Mouse (Mus musculus) intestine, embryonic 14.5 days (tissue): ENCODE data around the gene Cyp8b1. TPM values are rescaled to one million over a fixed set of nuclear protein-coding genes. Genes with fewer than 3 reads are reported as not detected.

Experiments used
- ATAC-seq: fragments of 200-750 bp; cut with Nextera tagmentation; replicated peaks from 2 replicates; pipeline ENCODE4 v1.8.0; 2017; ENCODE audit warnings: low read depth, moderate number of reproducible peaks, moderate TSS enrichment, moderate library complexity; ENCODE audit not compliant: low FRiP score, low TSS enrichment
- DNase-seq: peaks from one replicate; pipeline ENCODE4 v3.0.0-alpha.2; 2018; ENCODE audit warnings: low spot score
- H3K27ac ChIP-seq: fragments of 300-500 bp; sonication (generic); 2 replicates; pipeline ENCODE4 v1.5.1; 2014; ENCODE audit warnings: low read depth, mild to moderate bottlenecking, control low read depth
- H3K27me3 ChIP-seq: fragments of 300-500 bp; sonication (generic); replicated peaks from 2 replicates; pipeline ENCODE4 v1.6.1; 2014; ENCODE audit warnings: low read length, control low read depth; ENCODE audit not compliant: control insufficient read depth, insufficient read depth
- H3K36me3 ChIP-seq: fragments of 300-500 bp; sonication (generic); 2 replicates; pipeline ENCODE4 v1.6.1; 2014; ENCODE audit warnings: low read length, control low read depth; ENCODE audit not compliant: control insufficient read depth, insufficient read depth
- H3K4me1 ChIP-seq: fragments of 300-500 bp; sonication (generic); replicated peaks from 2 replicates; pipeline ENCODE4 v1.6.1; 2014; ENCODE audit warnings: low read length, control low read depth, mixed read lengths; ENCODE audit not compliant: control insufficient read depth, insufficient read depth
- H3K4me2 ChIP-seq: fragments of 300-500 bp; sonication (generic); 2 replicates; pipeline ENCODE4 v1.6.1; 2014; ENCODE audit warnings: low read length
- H3K4me3 ChIP-seq: fragments of 300-500 bp; sonication (generic); 2 replicates; pipeline ENCODE4 v1.5.1; 2014; ENCODE audit warnings: low read depth, low read length, control low read depth, mixed read lengths
- H3K9ac ChIP-seq: fragments of 300-500 bp; sonication (generic); 2 replicates; pipeline ENCODE4 v1.6.1; 2014; ENCODE audit warnings: mild to moderate bottlenecking, low read length
- H3K9me3 ChIP-seq: fragments of 300-500 bp; sonication (generic); 2 replicates; pipeline ENCODE4 v1.6.1; 2016; ENCODE audit warnings: low read length, control low read depth; ENCODE audit not compliant: control insufficient read depth
- WGBS: fragments of 180-500 bp; shearing (Covaris S2); extraction: QIAGEN DNeasy Blood & Tissue Kit; methylation state at CpG from one replicate; pipeline ENCODE4 v1.1.7; 2014; 5-methylcytosine and 5-hydroxymethylcytosine counted together
- polyA plus RNA-seq: library from polyadenylated mRNA; unstranded; fragments of >200 nt; fragmentation: Nextera tagmentation; extraction: Ambion mirVana; gene quantifications from 2 replicates; pipeline ENCODE4 v1.2.1, GENCODE M21; 2014

Cyp8b1 gene
- polyA plus RNA-seq, 1 experiment from 2014 or later, result not detected

DNA sequence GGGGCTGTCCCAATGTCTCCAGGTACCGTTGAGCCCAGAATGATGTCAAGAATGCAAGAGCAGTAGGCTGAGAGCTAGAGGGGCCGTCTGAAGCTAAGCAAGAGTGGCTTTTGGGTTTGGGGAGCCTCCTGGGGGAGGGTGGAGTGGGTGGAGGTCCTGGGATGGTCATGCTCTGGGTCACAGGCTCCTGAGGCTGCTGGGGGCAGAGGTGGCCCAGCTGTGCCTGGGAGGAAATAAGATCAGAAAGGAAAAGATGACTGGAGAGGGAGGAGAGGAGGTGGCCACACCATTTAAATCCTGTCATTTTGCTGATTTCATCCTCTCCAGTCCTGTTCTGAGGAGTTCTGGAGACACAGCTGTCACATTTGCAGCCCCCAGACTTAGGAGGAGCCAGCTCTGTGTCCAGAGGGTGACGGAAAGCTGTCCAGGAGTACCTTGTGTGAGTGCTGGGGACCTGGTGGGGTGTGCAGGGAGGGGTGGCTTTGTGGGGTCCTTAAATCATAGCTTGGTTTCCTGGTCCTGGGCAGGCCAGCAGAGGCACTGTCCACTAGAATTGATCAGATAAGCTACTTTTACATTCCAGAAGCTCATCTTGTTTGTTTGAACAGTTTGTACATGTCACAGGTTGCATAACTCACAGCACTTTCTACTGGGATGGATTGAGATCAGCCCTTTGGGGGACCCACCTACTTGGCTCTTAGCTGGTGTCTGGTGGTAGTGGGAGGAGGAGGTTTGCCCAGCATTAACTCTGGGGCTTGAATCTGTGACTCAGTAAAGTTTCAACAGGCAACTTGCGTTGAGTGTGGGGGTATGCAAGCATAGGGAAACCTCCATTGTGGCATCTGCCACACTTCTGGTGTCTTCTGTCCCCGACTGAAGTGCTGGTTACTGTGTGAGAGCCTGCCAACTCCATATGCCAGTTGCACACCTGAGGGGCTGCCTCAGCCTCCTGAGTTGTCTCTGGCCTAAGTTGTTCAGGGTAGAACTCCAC, 14.1 kb downstream of the Cyp8b1 start:
- Histone ChIP-seq H3K4me3 (no peak overlapping the region), H3K9me3 (no peaks in the 10 kb centered on the region), H3K27ac (no peak overlapping the region), H3K36me3 (no peaks in the 10 kb centered on the region), H3K27me3 (no peaks in the 10 kb centered on the region), H3K9ac (no peak overlapping the region), H3K4me2 (no peak overlapping the region), H3K4me1 (no peaks in the 10 kb centered on the region)
- DNase-seq, result no peak
- WGBS, result 60% methylated on average over 5 of the region's 5 CpGs
- ATAC-seq, result no peak

DNA sequence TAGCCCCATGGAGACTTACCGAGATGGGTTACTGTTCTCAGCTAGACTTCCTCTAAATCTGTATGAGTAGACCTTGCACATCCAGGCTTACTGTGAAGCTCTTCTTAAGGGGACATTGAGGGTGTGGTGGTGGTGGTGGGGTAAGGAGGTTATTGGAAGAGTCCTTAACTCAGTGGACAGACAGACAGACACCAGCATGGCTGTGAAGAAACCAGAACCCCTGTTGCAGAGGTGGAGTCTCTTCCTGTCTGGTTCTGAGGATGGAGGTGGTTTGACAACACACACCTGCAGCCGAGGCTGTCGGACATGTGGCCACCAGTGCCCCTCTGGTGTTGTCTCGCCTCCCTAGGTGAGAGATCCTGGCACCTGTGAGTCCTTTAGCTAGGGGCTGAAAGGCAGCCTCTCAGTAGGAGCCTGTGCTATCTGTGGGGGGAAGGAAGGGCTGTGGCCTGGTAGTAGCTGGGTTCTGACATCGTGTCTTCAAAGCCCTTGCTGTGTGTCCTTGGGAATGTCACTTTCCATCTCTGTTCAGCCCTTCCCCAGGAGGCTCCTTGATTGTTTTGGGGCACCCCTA, 15.7 kb downstream of the Cyp8b1 start:
- no peak for DNase-seq
- no peak for ATAC-seq
- Histone ChIP-seq H3K27me3 (no peaks in the 10 kb centered on the region), H3K9me3 (no peaks in the 10 kb centered on the region), H3K4me3 (no peak overlapping the region), H3K36me3 (no peaks in the 10 kb centered on the region), H3K4me1 (no peaks in the 10 kb centered on the region), H3K27ac (no peak overlapping the region), H3K4me2 (no peak overlapping the region), H3K9ac (no peak overlapping the region)
- 91% methylated on average over 5 of the region's 5 CpGs for WGBS

GRCm38 (mm10) chr9:121899306-121899705, 16.8 kb downstream of the Cyp8b1 start:
- WGBS, result 66% methylated on average over 6 of the region's 6 CpGs
- Histone ChIP-seq H3K9me3 (no peaks in the 10 kb centered on the region), H3K4me2 (no peak overlapping the region), H3K9ac (no peak overlapping the region), H3K4me3 (no peak overlapping the region), H3K27ac (no peak overlapping the region), H3K4me1 (no peaks in the 10 kb centered on the region), H3K27me3 (no peaks in the 10 kb centered on the region), H3K36me3 (no peaks in the 10 kb centered on the region)
- ATAC-seq (no peak), DNase-seq (no peak)

DNA sequence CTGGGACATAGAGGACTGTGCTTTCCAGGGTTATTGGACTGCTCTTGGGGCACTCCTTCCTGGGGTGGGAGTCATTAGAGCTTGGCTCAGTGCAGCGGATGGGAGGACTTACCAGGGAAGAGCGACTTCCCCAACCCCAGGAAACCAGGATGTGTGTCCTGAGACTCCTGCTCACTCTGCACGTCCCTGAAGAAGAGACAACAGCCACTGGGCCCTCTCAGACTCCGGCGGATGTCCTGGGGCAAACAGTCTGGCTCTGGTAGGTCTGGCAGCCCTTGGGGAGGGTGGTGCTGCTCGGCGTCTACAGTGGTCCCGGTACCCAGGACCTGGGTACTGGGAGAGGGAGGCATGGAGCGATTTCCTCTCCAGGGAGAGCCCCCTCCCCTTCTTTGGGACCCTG, 17.9 kb downstream of the Cyp8b1 start, which contains the start of gene Ackr2:
Gene Ackr2, plus strand, starts transcription at position 111 of the 400 bp plus-strand sequence.
- no peaks in the 10 kb centered on the region for H3K4me1 ChIP-seq
- H3K36me3 ChIP-seq, result no peaks in the 10 kb centered on the region
- no peak within 1 kb of the TSS for H3K4me2 ChIP-seq
- WGBS, result 82% methylated on average over 9 of the region's 9 CpGs
- H3K9ac ChIP-seq, result no peak within 1 kb of the TSS
- no peaks in the 10 kb centered on the region for H3K9me3 ChIP-seq
- DNase-seq (no peak), ATAC-seq (no peak)
- no peak within 1 kb of the TSS for H3K4me3 ChIP-seq
- peak within 1 kb of the TSS; percentile 78; the same call in 1 of the 2 replicates for H3K27ac ChIP-seq
- H3K27me3 ChIP-seq, result no peaks in the 10 kb centered on the region

DNA sequence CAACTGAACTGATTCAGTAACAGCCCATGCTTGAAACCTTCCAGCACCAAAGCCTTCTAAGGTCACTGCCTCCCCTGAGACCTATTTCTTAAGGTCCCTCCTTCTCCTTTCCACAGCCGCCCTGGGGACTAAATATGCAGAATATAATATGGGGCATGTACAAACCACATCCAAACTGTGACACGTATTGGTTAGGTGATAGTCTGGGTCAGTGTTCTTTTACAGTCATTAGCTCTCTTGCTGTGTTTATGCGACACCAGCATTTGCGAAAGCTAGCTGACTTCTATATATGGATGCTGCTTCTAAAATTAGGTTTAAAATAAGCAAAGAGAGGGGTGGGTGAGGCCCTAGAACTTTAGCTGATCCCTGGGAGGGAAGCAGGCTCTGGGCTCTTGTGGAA, 19.3 kb downstream of the Cyp8b1 start:
- 43% methylated on average over 4 of the region's 4 CpGs for WGBS
- no peaks in the 10 kb centered on the region for H3K36me3 ChIP-seq
- no peak overlapping the region for H3K4me3 ChIP-seq
- no peaks in the 10 kb centered on the region for H3K4me1 ChIP-seq
- peak overlapping the region; percentile 78 for H3K27ac ChIP-seq
- H3K9ac ChIP-seq, result no peak overlapping the region
- H3K27me3 ChIP-seq, result no peaks in the 10 kb centered on the region
- no peak for DNase-seq
- no peaks in the 10 kb centered on the region for H3K9me3 ChIP-seq
- ATAC-seq, result no peak
- peak overlapping the region; percentile 24; the same call in 1 of the 2 replicates for H3K4me2 ChIP-seq

GRCm38 (mm10) chr9:121895392-121895993, 20.6 kb downstream of the Cyp8b1 start:
- ATAC-seq (no peak), DNase-seq (no peak)
- H3K4me1 ChIP-seq, result peaks cover 7% of the 10 kb centered on the region
- WGBS, result 55% methylated on average over 7 of the region's 7 CpGs
- H3K4me2 ChIP-seq, result no peak overlapping the region
- H3K9ac ChIP-seq, result no peak overlapping the region
- H3K27ac ChIP-seq, result no peak overlapping the region
- no peak overlapping the region for H3K4me3 ChIP-seq
- no peaks in the 10 kb centered on the region for H3K9me3 ChIP-seq
- no peaks in the 10 kb centered on the region for H3K36me3 ChIP-seq
- no peaks in the 10 kb centered on the region for H3K27me3 ChIP-seq

- DNase-seq (no peak), ATAC-seq (no peak)
- 79% methylated on average over 7 of the region's 7 CpGs for WGBS
- H3K4me2 ChIP-seq, result no peak overlapping the region
- no peaks in the 10 kb centered on the region for H3K27me3 ChIP-seq
- H3K4me1 ChIP-seq, result peaks cover 14% of the 10 kb centered on the region
- no peak overlapping the region for H3K9ac ChIP-seq
- no peak overlapping the region for H3K4me3 ChIP-seq
- H3K9me3 ChIP-seq, result no peaks in the 10 kb centered on the region
- no peak overlapping the region for H3K27ac ChIP-seq
- no peaks in the 10 kb centered on the region for H3K36me3 ChIP-seq
These were observed 21.7 kb downstream of the Cyp8b1 start for GRCm38 (mm10) chr9:121894447-121894846.

GRCm38 (mm10) chr9:121892057-121892687, 23.9 kb downstream of the Cyp8b1 start:
- Histone ChIP-seq H3K9ac (no peak overlapping the region), H3K36me3 (no peaks in the 10 kb centered on the region), H3K4me3 (no peak overlapping the region), H3K4me1 (peaks cover 14% of the 10 kb centered on the region), H3K4me2 (no peak overlapping the region), H3K27me3 (no peaks in the 10 kb centered on the region), H3K27ac (no peak overlapping the region), H3K9me3 (no peaks in the 10 kb centered on the region)
- DNase-seq (no peak), ATAC-seq (no peak)
- WGBS, result 81% methylated on average over 12 of the region's 12 CpGs
